Mouse (Mus musculus) left cerebral cortex, adult 11 months (tissue): Measurements from ENCODE around the gene Kirrel3.

Source experiments
- DNase-seq: peaks from one replicate; pipeline ENCODE4 v3.0.0; 2022; ENCODE audit warnings: low spot score

Gene Kirrel3

GRCm38 (mm10) chr9:34953420-34953819 is 467.7 kb downstream of the Kirrel3 start:
- DNase-seq, result no peak

- DNase-seq, result peak; percentile 28
Observed at GRCm38 (mm10) chr9:34954212-34954611, 468.5 kb downstream of the Kirrel3 start.

- no peak for DNase-seq
Observed at GRCm38 (mm10) chr9:34956512-34956911, 470.8 kb downstream of the Kirrel3 start.

DNA sequence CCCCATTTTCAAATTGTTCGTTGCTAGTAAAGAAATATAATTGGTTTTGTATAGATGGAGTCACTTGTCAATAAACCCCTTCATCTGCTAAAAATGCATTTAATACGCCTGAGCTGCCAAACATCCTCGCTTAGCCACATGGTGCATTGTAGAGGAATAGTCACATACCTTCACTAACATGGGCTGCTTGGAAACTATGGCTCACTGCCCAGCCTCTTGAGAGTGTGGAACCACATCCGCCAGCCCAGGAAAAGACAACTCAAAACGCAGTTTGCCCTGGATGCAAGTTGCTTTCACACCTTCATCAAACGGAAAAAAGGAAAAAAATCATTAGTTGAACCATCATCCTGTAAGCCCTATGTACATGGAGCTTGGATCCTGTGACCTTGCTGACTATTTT is 472.0 kb downstream of the Kirrel3 start:
- DNase-seq, result no peak

GRCm38 (mm10) chr9:34958183-34958830 is 472.6 kb downstream of the Kirrel3 start:
- no peak for DNase-seq

DNA sequence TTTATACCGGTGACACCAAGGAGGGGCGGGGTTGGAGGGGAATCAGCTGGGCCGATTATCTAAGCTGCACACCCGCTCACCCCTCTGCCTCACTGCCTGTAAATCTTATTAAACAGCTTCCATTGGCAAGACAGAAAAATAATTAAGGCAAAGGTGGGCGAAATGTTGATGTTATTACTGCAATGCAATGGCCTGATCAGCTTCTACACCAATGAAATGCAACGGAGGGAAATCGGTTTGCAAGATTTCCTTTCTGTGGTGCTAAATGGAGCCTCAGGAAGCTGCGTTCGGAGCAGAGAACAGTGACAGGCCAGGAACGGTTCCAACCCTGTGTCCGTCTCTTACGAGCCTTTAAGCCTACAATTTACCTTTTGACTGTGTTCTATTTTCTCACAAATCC is 475.0 kb downstream of the Kirrel3 start:
- DNase-seq, result no peak

DNA sequence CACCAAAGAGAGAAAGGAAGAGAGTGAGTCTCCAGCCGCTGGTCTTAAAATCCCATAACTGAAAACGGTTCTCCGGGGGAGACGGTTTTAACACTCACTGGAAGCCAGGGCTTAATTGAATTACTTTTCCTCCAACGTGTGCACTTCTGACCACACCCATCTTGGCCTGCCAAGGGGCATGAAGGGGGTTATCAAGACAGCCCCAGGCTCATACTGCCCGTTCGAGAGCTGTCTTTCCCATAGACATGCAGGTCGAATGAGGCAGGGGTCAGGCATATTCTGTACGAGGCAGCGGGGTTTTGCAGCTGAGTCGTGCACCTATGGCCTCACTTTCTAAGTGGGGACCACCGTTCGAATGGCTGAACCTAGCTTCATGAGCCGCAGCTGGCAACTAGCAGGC is 475.5 kb downstream of the Kirrel3 start:
- DNase-seq, result no peak

DNA sequence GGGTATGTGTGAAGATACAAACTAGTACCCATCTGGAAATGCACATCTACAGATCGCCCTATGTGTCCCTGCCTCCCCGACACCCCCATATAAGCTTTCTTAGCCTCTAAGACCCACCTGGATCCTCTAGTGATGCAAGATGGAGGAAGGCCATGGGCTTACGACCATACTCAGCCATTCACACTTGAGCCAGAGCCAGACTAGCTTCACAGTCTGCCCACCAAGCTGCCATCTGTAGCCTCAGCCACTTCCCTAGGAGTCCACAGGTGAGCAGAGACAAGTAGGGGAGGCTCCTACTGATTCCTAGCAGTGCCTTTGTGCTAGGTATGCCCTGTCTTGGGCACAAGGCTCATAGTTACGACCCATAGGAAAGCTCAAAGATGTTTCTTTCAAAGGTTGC is 476.6 kb downstream of the Kirrel3 start:
- no peak for DNase-seq

DNA sequence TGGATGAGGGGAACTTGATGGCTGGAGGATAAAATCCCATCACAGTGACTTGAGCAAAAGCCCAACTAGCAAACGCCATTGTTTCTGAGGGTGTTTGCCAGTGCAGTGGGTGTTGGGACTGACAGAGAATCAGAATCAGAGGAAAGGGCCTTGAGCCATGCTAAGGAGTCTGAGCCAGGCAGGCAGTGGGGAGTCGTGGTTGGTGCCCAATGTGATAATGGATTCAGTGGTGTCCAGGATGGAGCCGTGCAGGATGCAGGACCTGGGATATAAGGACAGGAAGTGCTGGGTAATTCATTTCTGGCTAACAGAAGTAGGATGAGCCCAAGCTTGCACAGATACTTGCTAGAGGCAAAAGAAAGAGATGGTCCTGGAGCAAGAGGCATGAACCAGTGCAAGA is 477.9 kb downstream of the Kirrel3 start:
- no peak for DNase-seq

GRCm38 (mm10) chr9:34964172-34965040 is 478.7 kb downstream of the Kirrel3 start:
- no peak for DNase-seq

DNA sequence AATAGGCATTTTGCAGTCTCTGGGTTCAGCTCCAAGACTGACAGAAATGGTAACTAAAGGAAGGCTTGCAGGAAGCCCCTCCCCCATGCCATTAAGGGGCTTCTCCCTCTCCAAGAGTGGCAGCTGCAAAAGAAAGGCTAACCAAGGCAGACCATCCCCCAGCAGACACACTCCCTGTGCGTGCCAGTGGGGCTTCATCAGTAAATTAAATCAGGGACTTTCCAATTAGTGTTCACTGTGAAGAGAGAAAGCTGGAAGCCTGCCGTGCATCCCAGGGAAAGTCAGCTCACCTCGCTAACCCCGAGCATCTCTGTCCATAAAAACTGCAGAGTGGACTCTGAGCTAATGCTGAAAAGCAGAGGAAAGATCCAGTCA is 479.3 kb downstream of the Kirrel3 start:
- no peak for DNase-seq

GRCm38 (mm10) chr9:34967772-34968171 is 482.1 kb downstream of the Kirrel3 start:
- no peak for DNase-seq

DNA sequence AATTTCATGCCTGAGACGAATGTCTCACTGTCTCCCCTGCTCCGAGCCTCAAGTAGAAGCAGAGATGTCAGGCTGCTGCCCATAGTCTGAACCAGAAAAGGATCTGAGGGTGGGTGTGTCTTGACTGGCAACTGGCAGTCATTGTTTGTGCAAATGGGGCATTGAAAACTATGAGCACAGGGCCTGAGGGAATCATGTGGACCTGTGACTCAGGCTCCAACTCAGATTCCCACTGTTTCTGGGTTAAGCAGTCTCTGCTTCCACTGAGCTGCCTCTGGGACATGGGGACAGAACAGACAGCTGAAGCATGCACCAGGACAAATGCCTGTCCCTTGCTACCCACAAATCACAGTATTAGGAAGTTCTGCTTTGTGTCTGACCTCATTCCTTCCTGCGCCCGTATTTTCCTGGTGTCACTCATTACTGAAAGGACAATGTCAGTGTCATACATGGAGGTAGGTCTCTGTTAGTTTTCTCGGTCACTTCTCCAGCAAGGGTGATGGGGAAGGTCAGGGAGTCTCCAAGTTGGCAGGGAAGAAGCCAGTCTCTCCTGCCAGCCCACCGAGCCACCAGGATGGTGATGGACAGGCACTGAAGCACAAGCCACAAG is 484.3 kb downstream of the Kirrel3 start:
- no peak for DNase-seq

DNA sequence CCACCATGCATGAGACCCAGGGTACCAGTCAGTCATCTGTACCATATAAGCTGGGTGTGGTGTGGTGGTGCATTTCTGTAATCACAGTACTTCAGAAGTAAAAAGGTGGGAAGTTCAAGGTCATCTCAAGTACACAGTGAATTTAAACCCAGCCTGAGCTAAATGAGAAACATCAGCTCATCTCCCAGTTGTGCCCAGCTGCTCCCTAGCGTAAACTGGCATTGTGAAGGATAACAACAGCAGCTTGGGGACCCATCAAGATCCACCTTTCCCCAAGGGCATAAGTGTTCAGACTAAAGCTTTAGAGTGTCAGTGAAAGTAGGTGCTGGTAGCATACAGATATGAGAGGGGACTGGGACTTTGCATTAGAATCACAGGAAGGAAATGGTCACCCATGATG is 488.6 kb downstream of the Kirrel3 start:
- no peak for DNase-seq

DNA sequence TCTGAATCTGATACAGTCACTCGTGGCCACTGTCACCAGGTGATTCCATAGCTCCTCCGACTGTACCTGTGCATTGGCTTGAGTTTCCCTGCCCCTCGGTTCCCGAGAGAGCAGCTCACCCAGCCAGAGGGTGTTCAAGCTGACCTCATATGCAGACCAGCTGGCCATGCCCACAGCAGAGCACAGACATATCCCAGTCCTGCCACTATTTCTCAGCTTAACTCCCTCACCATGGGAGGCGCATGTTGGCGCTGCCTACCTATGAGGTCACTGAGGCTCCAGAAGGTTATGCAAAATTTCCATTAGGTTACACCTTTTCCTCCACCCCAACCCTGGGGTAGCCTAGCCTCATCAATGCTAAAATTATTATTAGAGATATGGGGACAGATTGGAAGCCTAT is 489.6 kb downstream of the Kirrel3 start:
- no peak for DNase-seq

- no peak for DNase-seq
Observed at GRCm38 (mm10) chr9:34976596-34977462, 491.1 kb downstream of the Kirrel3 start.

DNA sequence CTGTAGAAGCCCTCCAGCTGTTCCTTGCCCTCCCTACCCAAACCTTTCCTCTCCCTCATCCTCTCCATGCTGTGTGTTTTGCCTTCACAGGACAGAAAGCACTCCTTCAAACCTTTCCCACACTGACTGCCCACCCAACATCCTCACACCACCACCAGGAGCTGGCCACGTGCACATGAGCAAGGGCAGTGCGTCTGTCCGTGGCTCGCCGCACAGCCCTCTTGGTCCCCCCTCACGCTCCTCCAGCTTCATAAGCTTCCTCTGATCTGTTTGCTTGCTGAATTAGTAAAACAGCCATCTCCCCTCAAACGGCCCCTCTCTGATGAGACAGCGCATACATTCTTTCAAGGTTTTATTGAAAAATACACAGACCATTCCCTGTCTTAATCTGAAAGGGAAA is 492.0 kb downstream of the Kirrel3 start:
- no peak for DNase-seq

GRCm38 (mm10) chr9:34978229-34978628 is 492.5 kb downstream of the Kirrel3 start:
- no peak for DNase-seq

DNA sequence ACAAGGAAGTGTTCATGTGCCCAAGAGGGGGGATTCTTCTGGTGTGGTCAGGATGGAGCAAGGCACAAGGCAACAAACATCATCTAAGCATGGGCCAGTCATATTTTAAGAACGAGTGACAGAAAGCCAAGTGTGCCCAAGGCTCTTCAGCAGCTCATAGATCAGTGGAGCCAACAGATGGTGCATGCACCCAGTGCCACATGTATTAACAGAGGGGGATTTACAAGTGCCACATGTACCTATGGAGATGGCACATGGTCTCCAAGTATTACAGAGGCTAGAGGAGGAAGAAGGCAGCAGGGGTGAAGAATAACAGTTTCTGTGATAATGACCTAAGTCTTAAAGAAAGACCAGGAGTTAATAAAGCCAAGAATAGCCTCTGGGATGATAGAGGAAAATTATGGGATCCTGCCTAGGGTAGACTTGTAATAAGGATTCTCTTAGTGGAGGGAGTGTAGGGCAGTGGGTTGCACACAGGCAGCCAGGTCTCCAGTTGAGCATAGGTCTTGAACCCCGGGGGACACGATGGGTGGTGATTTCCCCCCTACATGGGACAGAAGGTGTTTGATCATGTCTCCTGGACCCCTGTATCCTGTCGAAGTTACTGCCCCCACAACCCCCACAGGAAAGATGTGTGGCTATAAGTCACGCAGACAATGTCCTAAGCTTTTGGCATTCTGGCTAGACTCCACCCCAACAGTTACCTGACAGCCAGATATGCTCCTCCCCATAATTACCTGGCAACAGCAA is 495.0 kb downstream of the Kirrel3 start:
- no peak for DNase-seq

GRCm38 (mm10) chr9:34983513-34984462 is 498.1 kb downstream of the Kirrel3 start:
- no peak for DNase-seq
